Mouse (Mus musculus) 416B (cell line): ENCODE measurements around the gene Add2.

Source experiments
- DNase-seq: peaks from one replicate; pipeline ENCODE4 v3.0.0; 2011; ENCODE audit warnings: low read depth

Gene Add2

DNA sequence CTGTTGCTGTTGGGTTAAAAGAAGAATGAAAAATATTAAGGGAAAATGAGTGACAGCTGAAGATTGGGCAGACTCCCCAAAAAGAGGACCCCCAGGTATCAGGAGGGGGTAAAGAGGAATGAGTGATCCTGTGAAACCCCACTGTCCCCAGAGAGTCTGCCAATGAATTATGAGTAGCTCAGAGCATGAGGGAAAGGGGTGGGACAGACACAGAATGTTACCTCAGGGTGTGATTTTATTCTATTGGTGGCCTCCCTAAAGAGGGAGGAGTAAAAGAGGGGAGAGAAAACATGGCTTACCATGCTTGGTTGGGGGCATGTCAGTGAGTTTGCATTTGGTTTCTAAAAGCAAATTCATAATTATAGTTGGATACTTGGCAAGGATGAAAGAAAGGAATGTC is 50.8 kb downstream of the Add2 start:
- no peak for DNase-seq

DNA sequence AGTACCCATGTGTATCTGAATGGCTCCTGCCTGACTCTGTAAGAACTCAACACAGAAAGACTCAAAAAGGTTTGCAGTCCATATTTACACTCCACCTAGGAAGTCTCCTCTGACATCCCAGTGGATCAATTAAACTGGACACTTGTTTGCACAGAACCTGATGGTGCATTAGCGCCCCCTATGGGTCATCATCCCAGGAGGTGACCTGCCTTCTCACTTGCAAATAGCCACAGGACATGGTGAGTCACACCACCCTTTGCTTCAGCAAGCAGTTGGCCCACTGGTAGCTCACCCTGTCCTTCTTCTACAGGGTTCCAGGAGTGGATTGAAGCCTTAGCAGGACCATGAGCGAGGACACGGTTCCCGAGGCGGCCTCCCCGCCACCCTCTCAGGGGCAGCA is 57.0 kb downstream of the Add2 start:
- DNase-seq, result peak; percentile 88

DNA sequence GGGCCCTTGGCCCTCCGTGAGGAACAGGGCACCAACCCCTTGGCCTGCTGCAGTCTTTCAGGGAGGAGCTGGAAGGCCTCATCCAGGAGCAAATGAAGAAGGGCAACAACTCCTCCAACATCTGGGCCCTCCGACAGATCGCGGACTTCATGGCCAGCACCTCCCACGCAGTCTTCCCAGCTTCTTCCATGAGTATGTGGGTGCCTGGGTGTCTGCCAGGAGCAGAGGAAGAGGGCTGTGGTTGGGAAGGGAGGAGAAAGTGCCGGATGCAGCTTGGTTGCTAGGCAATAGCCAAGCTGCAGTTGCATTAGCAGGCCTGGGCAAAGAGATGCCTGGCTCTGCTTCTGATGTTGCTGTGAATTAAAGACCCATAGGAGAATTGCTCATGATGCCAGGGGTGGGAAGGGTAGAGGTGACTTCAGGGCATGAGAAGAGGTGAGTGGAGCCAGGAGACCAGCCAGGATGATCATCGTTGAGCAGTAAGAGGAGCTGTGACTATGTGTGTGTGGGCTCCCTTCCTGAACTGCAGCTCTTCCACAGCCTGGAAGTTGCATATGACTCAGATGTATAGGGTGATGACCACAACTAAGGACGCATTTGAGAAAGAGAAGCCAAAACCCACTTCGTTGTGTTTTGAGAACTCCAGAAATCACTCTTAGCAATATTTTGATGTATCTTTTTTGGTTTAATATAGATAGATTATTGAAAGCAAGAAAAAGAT is 58.5 kb downstream of the Add2 start:
- peak; percentile 67 for DNase-seq

DNA sequence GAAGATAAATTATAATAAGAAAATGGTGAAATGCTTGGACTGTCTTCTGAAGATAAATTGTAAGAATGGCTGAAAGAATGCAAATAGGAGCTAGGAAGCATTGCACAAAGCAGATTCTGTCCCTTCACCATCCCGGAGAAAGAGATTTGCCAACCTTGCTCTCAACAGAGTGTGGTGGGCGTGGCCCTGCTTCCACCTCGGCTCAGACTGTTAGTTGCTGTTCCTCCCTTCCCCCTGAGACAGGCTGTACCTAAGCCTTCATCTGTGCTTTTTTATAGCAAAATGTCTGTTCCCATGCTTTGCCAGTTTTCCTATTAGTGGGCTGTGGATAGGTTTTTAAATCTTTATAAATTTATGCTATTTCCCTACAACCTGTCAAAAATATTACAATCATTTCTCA is 59.3 kb downstream of the Add2 start:
- no peak for DNase-seq

DNA sequence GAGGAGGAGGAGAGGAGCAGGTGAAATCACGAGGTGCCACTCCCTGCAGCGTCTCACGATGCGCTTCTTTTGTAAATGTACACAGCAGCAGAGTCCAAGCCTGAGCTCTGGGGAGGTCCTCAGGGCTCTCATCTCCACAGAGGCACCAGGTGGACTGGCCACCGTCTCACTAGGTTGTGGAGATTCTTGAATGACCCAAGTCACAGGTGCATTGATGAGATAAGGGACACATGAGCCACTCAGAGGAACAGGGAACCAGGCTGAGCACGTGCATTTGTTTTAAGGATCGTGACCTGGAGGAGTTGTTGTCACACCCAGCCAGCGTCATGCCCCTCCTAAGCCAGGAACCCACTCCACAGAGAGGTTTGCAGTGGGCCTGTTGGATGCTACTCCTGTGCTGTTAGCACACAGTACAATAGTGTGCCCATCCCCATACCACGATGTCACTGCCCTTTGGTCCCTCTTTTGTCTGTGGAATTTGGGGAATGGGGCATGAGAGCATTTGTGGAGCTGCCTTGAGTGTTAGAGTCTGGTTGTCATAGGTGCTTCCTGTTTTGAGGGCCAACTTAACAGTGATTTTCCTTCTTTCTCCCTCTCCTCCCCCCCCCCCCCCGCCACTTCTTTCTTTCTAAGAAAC is 65.8 kb downstream of the Add2 start:
- no peak for DNase-seq

DNA sequence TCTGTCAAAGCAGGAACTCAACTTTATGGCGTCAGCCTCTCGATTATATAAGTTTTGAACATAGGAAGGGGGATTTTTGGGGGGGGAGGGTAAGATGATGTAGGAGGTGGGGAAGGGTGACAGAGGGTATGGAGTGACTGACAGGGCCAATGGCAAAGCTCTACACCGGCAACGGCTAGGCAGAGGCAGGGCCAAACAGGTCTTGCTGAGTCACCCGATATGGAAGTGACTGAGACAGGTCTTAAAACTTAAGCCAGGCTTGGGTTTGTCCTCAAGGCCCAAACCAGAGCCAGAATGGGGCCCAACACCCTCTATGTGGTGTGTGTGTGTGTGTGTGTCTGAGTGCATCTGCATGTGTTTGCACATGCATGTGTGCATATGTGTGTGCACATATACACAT is 67.0 kb downstream of the Add2 start:
- peak; percentile 74 for DNase-seq

DNA sequence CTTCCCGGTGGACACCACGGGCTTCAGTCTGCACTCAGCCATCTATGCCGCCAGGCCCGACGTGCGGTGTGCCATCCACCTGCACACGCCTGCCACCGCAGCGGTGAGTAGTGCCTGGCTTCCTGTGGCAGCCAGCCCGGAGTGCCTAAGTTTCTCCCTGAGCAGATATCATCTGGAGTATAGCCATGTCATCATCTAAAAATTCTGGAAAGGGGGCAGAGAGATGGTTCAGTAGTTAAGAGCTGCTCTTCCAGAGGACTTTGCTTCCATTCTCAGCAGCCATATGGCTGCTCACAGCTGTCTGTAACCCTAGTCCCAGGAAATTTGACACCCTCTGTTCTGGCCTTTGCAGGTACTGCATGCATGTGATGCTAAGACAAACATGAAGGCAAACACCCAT is 68.3 kb downstream of the Add2 start:
- no peak for DNase-seq

DNA sequence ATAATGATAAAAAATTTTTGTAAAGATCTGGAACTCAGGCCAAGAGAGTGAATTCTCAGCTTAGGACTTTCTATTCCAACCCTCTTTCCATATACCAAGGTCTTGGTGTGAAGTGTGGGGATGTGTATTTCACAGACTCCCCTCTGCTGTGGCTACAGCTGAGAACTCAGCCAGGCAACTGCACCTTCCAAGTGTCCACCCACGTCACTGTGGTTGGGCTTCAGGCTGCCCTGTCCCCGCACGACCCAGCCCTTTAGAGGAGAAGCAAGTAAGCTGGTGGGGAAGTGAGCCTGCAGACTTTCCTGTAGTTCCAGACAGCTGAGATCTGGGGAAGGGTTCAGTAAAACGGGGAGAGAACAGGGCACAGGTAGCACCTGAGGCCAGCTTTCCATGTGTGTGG is 68.7 kb downstream of the Add2 start:
- no peak for DNase-seq

DNA sequence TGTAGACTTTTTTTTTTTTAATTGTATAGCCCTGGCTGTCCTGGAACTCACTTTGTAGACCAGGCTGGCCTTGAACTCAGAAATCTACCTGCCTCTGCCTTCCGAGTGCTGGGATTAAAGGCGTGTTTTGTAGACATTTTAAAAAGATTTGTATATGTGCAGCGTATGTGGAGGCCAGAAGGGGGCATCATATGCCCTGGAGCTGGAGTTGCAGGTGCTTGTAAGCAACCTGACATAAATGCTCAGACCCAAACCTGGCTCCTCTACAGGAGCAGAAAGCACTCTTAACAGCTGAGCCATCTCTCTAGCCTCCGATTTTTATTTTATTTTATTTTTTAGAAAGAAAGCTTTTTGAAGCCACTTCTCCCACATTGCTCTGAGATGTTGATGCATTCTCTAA is 70.5 kb downstream of the Add2 start:
- DNase-seq, result peak; percentile 26

DNA sequence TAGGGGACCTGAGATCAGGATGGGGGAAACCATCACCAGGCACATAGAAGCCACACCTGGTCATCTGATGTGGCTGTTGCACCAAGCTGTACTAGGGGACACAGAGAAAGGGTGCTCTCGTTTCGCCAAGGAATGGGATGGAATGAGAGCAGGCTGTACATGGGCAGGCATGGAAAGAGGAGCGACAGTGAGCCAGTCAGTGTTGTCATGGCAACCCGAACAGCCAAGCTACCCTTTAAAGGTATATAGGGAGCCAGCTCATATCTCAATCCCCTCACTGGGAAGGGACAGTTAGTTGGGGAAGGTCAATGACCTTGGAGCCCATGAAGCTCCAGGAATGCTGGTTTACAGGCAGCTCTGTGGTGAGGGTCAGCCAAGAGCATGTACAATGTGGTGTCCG is 73.0 kb downstream of the Add2 start:
- DNase-seq, result no peak

DNA sequence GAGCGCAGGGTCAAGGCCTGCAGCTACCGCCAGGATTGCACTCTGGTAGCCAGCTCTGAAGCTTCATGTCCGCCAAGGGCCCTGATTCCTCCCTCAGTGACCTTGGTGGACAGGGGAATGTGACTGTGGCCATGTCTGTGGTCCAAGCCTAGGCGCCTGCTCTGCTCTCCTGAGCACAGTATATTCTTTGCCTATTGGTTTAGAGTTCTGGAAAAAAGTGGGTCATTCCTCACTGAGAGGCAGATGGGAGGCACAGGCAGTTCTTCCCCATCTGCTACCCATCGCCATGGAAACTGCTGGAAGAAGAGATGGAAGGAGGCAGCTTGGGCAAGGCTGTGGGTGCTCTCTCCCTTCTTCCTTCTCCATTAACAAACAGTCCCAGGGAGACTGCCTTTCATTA is 74.4 kb downstream of the Add2 start:
- DNase-seq, result no peak

DNA sequence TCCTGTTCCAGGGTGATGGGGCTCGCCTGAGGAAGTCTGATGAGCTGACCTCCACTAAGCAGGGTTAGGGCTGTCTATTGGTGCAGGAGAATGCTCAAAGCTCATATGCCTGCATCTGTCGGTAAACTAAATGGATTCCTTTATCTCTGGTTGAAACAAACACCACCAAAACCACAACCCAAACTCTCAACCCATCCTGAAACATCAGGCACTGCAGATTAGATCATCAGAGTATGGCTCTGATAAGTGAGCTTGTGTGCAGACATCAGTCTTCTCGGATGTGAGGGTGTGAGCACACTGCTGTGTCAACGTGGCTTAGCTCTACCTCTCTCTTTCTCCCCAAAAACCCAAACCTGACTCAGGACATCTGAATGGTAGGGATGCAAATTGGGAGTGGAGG is 75.1 kb downstream of the Add2 start:
- peak; percentile 79 for DNase-seq

DNA sequence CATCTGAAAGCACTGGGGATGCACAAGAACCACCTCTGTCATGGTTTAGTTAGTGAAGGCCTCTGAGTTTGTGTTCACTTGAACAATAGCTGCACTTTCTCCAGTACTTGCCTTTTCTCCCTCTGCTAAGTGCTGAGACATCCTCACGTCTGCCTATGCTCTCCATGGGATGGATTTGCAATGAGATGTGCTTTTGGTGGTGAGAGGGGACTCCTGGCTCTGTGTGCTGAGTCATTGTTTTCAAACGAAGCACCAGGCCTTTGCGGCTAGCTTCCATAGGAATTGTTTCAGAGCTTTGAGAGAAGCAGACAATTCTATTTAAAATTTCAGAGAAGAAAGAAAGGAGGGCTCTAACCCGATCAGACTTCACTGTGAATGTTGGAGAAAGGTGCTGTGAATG is 76.2 kb downstream of the Add2 start:
- DNase-seq, result no peak

DNA sequence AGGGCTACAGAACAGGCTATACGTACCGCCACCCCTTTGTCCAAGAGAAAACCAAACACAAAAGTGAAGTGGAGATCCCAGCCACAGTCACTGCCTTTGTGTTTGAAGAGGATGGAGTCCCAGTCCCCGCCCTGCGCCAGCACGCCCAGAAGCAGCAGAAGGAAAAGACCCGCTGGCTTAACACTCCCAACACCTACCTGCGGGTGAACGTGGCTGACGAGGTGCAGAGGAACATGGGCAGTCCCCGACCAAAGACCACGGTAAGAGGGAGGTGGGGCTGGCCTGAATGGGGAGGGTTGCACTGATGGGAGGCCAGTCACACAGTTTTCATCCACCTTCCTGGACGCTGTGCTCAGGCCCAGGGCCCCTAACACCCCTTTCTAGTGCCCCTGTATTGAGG is 77.6 kb downstream of the Add2 start:
- DNase-seq, result no peak

DNA sequence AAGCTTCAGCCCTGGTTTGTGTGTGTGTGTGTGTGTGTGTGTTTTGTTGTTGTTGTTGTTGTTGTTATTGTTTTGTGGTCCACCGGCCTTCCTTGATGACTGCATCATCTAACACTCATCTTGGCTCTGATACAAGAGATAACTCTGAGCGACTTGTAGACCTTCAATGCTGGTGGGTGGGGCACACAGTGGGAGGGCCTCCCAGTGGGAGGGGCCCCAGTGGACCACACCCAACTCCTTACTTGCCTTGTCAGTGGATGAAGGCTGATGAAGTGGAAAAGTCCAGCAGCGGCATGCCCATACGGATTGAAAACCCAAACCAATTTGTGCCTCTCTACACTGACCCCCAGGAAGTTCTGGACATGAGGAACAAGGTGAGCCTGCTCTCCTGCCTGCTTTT is 78.6 kb downstream of the Add2 start:
- DNase-seq, result no peak

DNA sequence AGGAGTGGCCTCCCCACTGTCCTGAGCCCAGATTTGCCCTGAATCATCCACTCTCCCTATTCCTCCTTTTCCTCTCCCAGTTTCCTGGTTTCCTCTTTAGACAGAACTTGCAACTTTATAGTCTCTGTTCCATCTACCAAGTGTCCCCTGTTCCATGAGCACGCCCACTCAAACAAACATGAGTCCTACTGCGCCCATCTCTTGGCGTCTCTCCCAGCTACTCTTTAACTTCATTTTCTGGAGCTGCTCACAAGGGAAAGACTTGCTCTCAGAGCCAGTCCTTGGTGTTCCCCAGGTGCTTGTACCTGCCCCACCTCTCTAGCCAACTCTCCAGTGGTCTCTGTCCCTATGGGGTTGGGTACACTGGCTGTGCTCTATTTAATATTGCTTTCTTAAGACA is 87.4 kb downstream of the Add2 start:
- DNase-seq, result no peak

DNA sequence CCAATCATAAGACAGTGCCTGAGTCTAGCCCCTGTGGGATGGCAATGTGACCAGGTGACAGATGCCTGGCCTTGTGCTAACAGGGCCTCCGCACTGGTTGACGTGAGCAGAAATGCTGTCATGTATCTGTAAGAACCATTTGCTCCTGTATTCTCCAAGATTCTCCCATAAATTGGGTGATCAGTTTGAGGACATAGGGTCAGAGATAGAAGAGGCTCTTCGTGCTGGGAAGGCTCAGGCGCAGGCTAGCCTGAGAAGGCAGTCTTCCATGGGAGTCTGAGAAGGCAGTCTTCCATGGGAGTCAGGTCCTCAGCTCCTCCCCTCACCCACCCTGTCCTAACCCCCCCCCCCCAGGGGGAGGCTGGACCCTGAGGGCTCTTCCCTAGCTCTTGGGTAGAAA is 94.6 kb downstream of the Add2 start:
- no peak for DNase-seq

DNA sequence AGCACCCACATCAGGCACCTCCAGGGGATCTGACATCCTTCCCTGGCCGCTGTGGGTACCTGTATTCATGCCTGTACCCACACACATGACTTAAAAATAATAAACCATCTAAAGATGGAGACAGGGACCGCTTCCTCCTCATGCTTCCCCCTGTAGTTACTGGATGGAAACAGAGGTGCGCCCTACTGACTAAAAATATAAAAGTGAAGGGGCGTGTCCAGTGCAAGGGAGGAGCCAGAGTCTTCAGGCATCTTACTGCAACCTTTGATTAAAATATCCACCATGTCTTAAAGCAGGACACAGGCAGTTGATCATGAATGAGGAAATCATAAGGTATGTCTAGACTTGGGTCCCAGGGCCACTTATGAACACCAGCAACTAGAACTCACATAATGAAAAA is 97.3 kb downstream of the Add2 start:
- no peak for DNase-seq

DNA sequence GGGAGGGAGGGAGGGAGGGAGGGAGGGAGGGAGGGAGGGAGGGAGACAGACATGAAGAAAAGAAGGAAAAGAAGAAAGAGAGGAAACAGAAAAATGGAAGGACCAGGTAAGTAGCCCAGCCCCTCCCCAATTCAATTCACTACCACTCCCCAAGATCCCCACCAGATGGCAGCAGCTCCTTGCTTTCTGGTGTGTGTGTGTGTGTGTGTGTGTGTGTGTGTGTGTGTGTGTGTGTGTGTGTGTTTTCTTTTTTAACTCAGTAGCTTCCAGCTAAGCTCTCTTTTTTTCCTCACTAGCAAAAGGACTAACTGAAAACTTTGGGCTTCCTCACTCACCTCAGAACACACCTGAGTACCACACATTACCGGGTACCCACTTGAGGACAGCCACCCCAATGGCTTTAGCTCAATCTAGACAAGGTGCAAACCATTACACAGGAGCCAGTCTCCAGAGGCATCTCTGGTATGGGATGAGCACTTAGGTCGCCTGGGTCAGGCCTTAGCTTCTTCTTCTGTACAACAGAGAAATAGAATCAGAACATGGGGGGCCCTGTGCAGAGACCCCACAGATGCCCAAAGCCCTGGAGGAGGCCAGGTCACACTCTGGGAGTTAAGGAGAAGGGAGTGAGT is 98.6 kb downstream of the Add2 start:
- DNase-seq, result peak; percentile 59

DNA sequence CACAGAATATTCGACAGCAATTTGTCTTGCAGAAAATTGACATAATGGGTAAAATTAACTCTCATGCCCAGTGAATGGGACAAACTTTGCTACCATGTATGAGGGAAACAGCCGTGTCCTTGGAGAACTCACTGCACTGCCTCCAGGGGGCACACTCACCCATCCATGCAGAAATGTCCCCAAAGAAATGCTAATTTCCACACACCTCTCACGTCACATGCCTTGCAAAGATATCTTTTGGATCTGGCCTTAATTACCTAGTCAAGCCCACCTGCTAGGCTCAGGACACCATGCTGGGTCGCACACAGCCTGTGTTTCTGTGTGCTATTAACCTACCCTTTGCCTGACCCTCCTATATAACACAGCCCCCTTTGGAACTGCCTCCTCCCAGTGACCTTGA is 100.0 kb downstream of the Add2 start:
- DNase-seq, result peak; percentile 51

DNA sequence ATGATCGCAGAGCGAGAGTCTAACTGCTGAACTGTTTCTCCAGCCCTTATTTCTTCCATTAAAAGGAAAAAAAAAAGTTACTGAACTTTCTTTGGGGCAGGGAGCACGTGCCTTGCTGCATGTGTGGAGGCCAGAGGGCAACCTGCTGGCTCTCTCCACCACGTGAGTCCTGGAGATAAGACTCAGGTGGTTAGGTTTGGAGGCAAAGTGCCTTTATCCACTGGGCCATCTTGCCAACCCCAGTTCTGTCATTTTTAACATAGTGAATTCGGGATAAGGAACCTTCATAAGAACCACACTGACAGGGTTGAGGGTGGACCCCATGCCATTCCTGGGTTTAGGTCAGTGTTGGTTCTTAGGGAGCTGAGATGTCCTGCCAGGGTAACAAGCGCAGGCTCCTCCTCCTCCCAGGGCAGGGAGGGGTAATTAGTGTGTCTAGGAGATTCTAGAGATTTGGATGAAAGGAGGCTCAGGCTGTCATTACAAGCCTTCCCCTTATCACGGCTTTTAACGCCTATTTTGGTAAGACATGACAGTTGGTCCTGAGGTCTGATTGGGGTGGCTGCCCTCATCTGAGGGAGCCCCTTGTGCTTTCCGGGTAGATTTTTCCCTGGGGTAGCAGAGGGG is 101.5 kb downstream of the Add2 start:
- DNase-seq, result no peak

DNA sequence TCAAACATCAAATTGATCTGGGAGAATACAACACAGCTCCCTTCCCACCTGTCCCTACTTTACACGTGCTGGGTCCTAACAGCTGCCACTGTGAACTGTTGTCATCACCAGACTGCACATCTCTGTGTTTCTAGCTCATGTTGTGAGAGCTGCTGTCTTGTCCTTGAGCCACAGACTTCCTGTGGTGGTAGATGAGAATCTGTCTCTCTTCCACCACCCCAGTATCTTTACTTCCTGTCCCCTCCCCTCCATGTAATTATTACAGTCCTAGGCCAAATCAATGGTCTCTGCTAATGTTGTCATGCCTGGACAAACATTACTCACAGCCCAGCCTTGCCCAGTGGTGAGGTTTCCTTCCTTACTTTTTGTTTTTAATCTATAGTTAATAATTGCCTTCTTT is 105.4 kb downstream of the Add2 start:
- peak; percentile 67 for DNase-seq

DNA sequence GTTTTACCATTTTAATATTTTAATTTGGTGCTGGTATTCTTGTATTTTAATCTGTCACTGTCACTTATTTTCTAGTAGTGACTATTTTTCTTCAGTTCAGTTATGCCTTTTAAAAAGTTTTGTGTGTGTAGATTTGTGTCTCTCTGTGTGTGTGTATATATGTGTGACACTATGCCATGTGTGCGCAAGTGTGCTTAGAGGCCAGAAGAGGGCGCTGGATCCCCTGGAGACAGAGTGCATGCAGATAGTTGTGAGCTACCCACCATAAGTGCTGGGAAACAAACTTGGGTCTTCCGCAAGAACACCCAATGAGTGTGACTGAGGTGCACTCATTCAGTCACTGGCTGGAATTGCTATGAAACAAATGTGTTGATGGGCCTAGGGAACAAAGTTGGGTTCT is 107.7 kb downstream of the Add2 start:
- no peak for DNase-seq
